Mouse (Mus musculus) liver, embryonic 12.5 days (tissue): ENCODE measurements around the gene Vgll4. TPM values are rescaled to one million over a fixed set of nuclear protein-coding genes. Genes with fewer than 3 reads are reported as not detected.

Source experiments
- ATAC-seq: fragments of 200-750 bp; cut with Nextera tagmentation; 2 replicates; pipeline ENCODE4 v1.8.0; 2017; ENCODE audit warnings: moderate number of reproducible peaks, mild to moderate bottlenecking, moderate library complexity
- H3K27ac ChIP-seq: fragments of 300-500 bp; sonication (generic); 2 replicates; pipeline ENCODE4 v1.5.1; 2016; ENCODE audit warnings: mild to moderate bottlenecking
- H3K27me3 ChIP-seq: fragments of 300-500 bp; sonication (generic); replicated peaks from 2 replicates; pipeline ENCODE4 v1.6.1; 2016; ENCODE audit warnings: mild to moderate bottlenecking, moderate library complexity
- H3K36me3 ChIP-seq: fragments of 300-500 bp; sonication (generic); 2 replicates; pipeline ENCODE4 v1.6.1; 2016; ENCODE audit warnings: mild to moderate bottlenecking, moderate library complexity
- H3K4me1 ChIP-seq: fragments of 300-500 bp; sonication (generic); 2 replicates; pipeline ENCODE4 v1.6.1; 2016
- H3K4me2 ChIP-seq: fragments of 300-500 bp; sonication (generic); 2 replicates; pipeline ENCODE4 v1.6.1; 2016; ENCODE audit warnings: mild to moderate bottlenecking, moderate library complexity
- H3K4me3 ChIP-seq: fragments of 300-500 bp; sonication (generic); 2 replicates; pipeline ENCODE4 v1.5.1; 2016; ENCODE audit warnings: mild to moderate bottlenecking, moderate library complexity
- H3K9ac ChIP-seq: fragments of 300-500 bp; sonication (generic); 2 replicates; pipeline ENCODE4 v1.6.1; 2016; ENCODE audit warnings: mild to moderate bottlenecking, moderate library complexity
- H3K9me3 ChIP-seq: fragments of 300-500 bp; sonication (generic); replicated peaks from 2 replicates; pipeline ENCODE4 v1.6.1; 2016; ENCODE audit warnings: mild to moderate bottlenecking, moderate library complexity
- WGBS: fragments of 180-500 bp; shearing (Covaris S2); methylation state at CpG from one replicate; pipeline ENCODE4 v1.1.7; 2016; ENCODE audit not compliant: insufficient replicate concordance; 5-methylcytosine and 5-hydroxymethylcytosine counted together
- polyA plus RNA-seq: library from polyadenylated mRNA; unstranded; fragments of >200 nt; fragmentation: Nextera tagmentation; extraction: Ambion mirVana; gene quantifications from 2 replicates; pipeline ENCODE4 v1.2.1, GENCODE M21; 2016

The Vgll4 gene
- polyA plus RNA-seq, 1 experiment from 2014 or later: 19.3 TPM

- Histone ChIP-seq H3K9ac (no peak overlapping the region), H3K27me3 (no peaks in the 10 kb centered on the region), H3K36me3 (peaks cover 17% of the 10 kb centered on the region), H3K27ac (no peak overlapping the region), H3K4me1 (peaks cover 70% of the 10 kb centered on the region), H3K9me3 (no peaks in the 10 kb centered on the region), H3K4me2 (no peak overlapping the region), H3K4me3 (no peak overlapping the region)
- 84% methylated on average over 14 of the region's 14 CpGs for WGBS
- no peak for ATAC-seq
Measured at GRCm38 (mm10) chr6:114871010-114871660, 98.7 kb downstream of the Vgll4 start.

GRCm38 (mm10) chr6:114869501-114870076, 100.2 kb downstream of the Vgll4 start:
- H3K4me1 ChIP-seq: peaks cover 61% of the 10 kb centered on the region
- H3K4me3 ChIP-seq: no peak overlapping the region
- no peaks in the 10 kb centered on the region for H3K27me3 ChIP-seq
- H3K27ac ChIP-seq: no peak overlapping the region
- H3K9ac ChIP-seq: no peak overlapping the region
- no peak for ATAC-seq
- H3K36me3 ChIP-seq: peaks cover 18% of the 10 kb centered on the region
- no peak overlapping the region for H3K4me2 ChIP-seq
- WGBS: 75% methylated on average over 6 of the region's 6 CpGs
- no peaks in the 10 kb centered on the region for H3K9me3 ChIP-seq

- Histone ChIP-seq H3K4me3 (no peak overlapping the region), H3K27me3 (no peaks in the 10 kb centered on the region), H3K9ac (no peak overlapping the region), H3K36me3 (peaks cover 26% of the 10 kb centered on the region), H3K4me1 (peaks cover 52% of the 10 kb centered on the region), H3K27ac (no peak overlapping the region), H3K9me3 (no peaks in the 10 kb centered on the region), H3K4me2 (no peak overlapping the region)
- WGBS: 77% methylated on average over 7 of the region's 7 CpGs
- ATAC-seq: peak; percentile 3; the same call in 1 of the 2 replicates
Measured at GRCm38 (mm10) chr6:114868656-114869055, 101.1 kb downstream of the Vgll4 start.

GRCm38 (mm10) chr6:114866619-114867018, 103.2 kb downstream of the Vgll4 start:
- Histone ChIP-seq H3K9me3 (no peaks in the 10 kb centered on the region), H3K36me3 (peaks cover 46% of the 10 kb centered on the region), H3K4me1 (peaks cover 50% of the 10 kb centered on the region), H3K27ac (no peak overlapping the region), H3K9ac (no peak overlapping the region), H3K27me3 (no peaks in the 10 kb centered on the region), H3K4me3 (no peak overlapping the region), H3K4me2 (no peak overlapping the region)
- 44% methylated on average over 4 of the region's 4 CpGs for WGBS
- ATAC-seq: no peak

- no peak overlapping the region for H3K27ac ChIP-seq
- no peaks in the 10 kb centered on the region for H3K27me3 ChIP-seq
- H3K9me3 ChIP-seq: no peaks in the 10 kb centered on the region
- peaks cover 46% of the 10 kb centered on the region for H3K36me3 ChIP-seq
- no peak overlapping the region for H3K4me3 ChIP-seq
- no peak overlapping the region for H3K4me2 ChIP-seq
- ATAC-seq: no peak
- no peak overlapping the region for H3K9ac ChIP-seq
- WGBS: 71% methylated on average over 3 of the region's 3 CpGs
- peaks cover 50% of the 10 kb centered on the region for H3K4me1 ChIP-seq
Measured at GRCm38 (mm10) chr6:114866078-114866477, 103.7 kb downstream of the Vgll4 start.

- Histone ChIP-seq H3K9ac (no peak overlapping the region), H3K4me2 (no peak overlapping the region), H3K4me1 (peaks cover 34% of the 10 kb centered on the region), H3K27ac (no peak overlapping the region), H3K27me3 (no peaks in the 10 kb centered on the region), H3K4me3 (no peak overlapping the region), H3K36me3 (peaks cover 55% of the 10 kb centered on the region), H3K9me3 (no peaks in the 10 kb centered on the region)
- 80% methylated on average over 8 of the region's 8 CpGs for WGBS
- ATAC-seq: no peak
Measured at GRCm38 (mm10) chr6:114864421-114864820, 105.4 kb downstream of the Vgll4 start.

- no peak for ATAC-seq
- 78% methylated on average over 5 of the region's 5 CpGs for WGBS
- peaks cover 58% of the 10 kb centered on the region for H3K36me3 ChIP-seq
Measured at GRCm38 (mm10) chr6:114863501-114863900, 106.3 kb downstream of the Vgll4 start.

GRCm38 (mm10) chr6:114862046-114862445, 107.7 kb downstream of the Vgll4 start:
- H3K36me3 ChIP-seq: peaks cover 62% of the 10 kb centered on the region
- H3K27me3 ChIP-seq: no peaks in the 10 kb centered on the region
- H3K9ac ChIP-seq: no peak overlapping the region
- H3K4me1 ChIP-seq: peaks cover 25% of the 10 kb centered on the region; the same call in 1 of the 2 replicates
- 76% methylated on average over 9 of the region's 9 CpGs for WGBS
- no peak overlapping the region for H3K4me2 ChIP-seq
- no peaks in the 10 kb centered on the region for H3K9me3 ChIP-seq
- H3K27ac ChIP-seq: no peak overlapping the region
- no peak for ATAC-seq
- H3K4me3 ChIP-seq: no peak overlapping the region

More at GRCm38 (mm10) chr6:114863501-114863900, 106.3 kb downstream of the Vgll4 start:
- Histone ChIP-seq H3K4me2 (no peak overlapping the region), H3K27ac (no peak overlapping the region), H3K4me1 (peaks cover 25% of the 10 kb centered on the region), H3K4me3 (no peak overlapping the region), H3K9ac (no peak overlapping the region), H3K9me3 (no peaks in the 10 kb centered on the region), H3K27me3 (no peaks in the 10 kb centered on the region)

- 77% methylated on average over 9 of the region's 9 CpGs for WGBS
- peaks cover 62% of the 10 kb centered on the region for H3K36me3 ChIP-seq
- no peak overlapping the region for H3K27ac ChIP-seq
Measured at GRCm38 (mm10) chr6:114861591-114861990, 108.2 kb downstream of the Vgll4 start.

GRCm38 (mm10) chr6:114860677-114861568, 108.9 kb downstream of the Vgll4 start:
- H3K27ac ChIP-seq: no peak overlapping the region
- 77% methylated on average over 14 of the region's 14 CpGs for WGBS
- peaks cover 25% of the 10 kb centered on the region for H3K4me1 ChIP-seq
- H3K4me3 ChIP-seq: no peak overlapping the region
- H3K27me3 ChIP-seq: no peaks in the 10 kb centered on the region
- H3K9ac ChIP-seq: no peak overlapping the region
- H3K4me2 ChIP-seq: no peak overlapping the region
- H3K36me3 ChIP-seq: peaks cover 62% of the 10 kb centered on the region
- no peak for ATAC-seq
- no peaks in the 10 kb centered on the region for H3K9me3 ChIP-seq

More at GRCm38 (mm10) chr6:114861591-114861990, 108.2 kb downstream of the Vgll4 start:
- Histone ChIP-seq H3K9ac (no peak overlapping the region), H3K4me2 (no peak overlapping the region), H3K4me3 (no peak overlapping the region), H3K27me3 (no peaks in the 10 kb centered on the region), H3K9me3 (no peaks in the 10 kb centered on the region), H3K4me1 (peaks cover 25% of the 10 kb centered on the region; the same call in 1 of the 2 replicates)
- no peak for ATAC-seq

- Histone ChIP-seq H3K4me3 (no peak overlapping the region), H3K27me3 (no peaks in the 10 kb centered on the region), H3K27ac (no peak overlapping the region), H3K36me3 (peaks cover 52% of the 10 kb centered on the region), H3K4me2 (no peak overlapping the region), H3K9ac (no peak overlapping the region), H3K9me3 (no peaks in the 10 kb centered on the region), H3K4me1 (peaks cover 28% of the 10 kb centered on the region)
- no peak for ATAC-seq
- WGBS: 62% methylated on average over 4 of the region's 4 CpGs
Measured at GRCm38 (mm10) chr6:114858722-114859053, 111.1 kb downstream of the Vgll4 start.
